Mouse (Mus musculus) left cerebral cortex, postnatal 4 days (tissue): Measurements from ENCODE around the gene Uroc1. TPM values are rescaled to one million over a fixed set of nuclear protein-coding genes. Genes with fewer than 3 reads are reported as not detected.

Experiments used
- total RNA-seq, 2 experiments: library from RNA; stranded (reverse); gene quantifications; 2 replicates each; pipeline ENCODE4 v1.2.3; 2021

Gene Uroc1
- total RNA-seq, 2 experiments from 2014 or later, result not detected

Other genes starting within 250 kb of the Uroc1 start
- not detected for gene Vmn1r50, start 231.9 kb upstream of the Uroc1 start, total RNA-seq
- not detected for gene Vmn1r51, start 210.7 kb upstream of the Uroc1 start, total RNA-seq
- not detected for gene Vmn1r52, start 158.5 kb upstream of the Uroc1 start, total RNA-seq
- gene V1ra8, start 130.5 kb upstream of the Uroc1 start, total RNA-seq, result not detected
- gene Vmn1r53, start 108.8 kb upstream of the Uroc1 start, total RNA-seq, result not detected
- gene Vmn1r54, start 87.0 kb upstream of the Uroc1 start, total RNA-seq, result not detected
- not detected for gene BC048671, start 32.1 kb upstream of the Uroc1 start, total RNA-seq
- not detected for gene Chst13, start 8.1 kb upstream of the Uroc1 start, total RNA-seq
- gene Zxdc, start 36.2 kb downstream of the Uroc1 start, total RNA-seq, result 10 to 100 TPM; 27.6 to 30.1 TPM
- 1 to 10 TPM; 6.7 to 8.5 TPM for gene Cfap100, start 95.5 kb downstream of the Uroc1 start, total RNA-seq
- gene Klf15, start 129.3 kb downstream of the Uroc1 start, total RNA-seq, result 10 to 100 TPM; 11.7 to 12.3 TPM
- gene Aldh1l1, start 153.1 kb downstream of the Uroc1 start, total RNA-seq, result 10 to 100 TPM; 56.1 to 57.5 TPM